Mouse (Mus musculus): Measurements from ENCODE around the gene Gnai2. TPM values are rescaled to one million over a fixed set of nuclear protein-coding genes. Genes with fewer than 3 reads are reported as not detected.
A peak's percentile ranks its signal among the peaks of the same experiment; 100 is the strongest.
"Not testable (repeated sequence)": the region's sequence is repeated elsewhere in the genome, so short reads cannot be mapped to it uniquely, and the experiment has no call there.

Gnai2 gene
- 554 and 640 TPM in 2 replicates for polyA plus RNA-seq (2016; fragmentation: Nextera tagmentation; extraction: Ambion mirVana)

- Histone ChIP-seq H3K4me3 (peak within 1 kb of the TSS; percentile 87), H3K4me1 (replicated peaks) (peaks cover 87% of the 10 kb centered on the region), H3K36me3 (peaks cover 16% of the 10 kb centered on the region), H3K27ac (peak within 1 kb of the TSS; percentile 99), H3K9me3 (no peaks in the 10 kb centered on the region), H3K27me3 (ENCODE audit: insufficient read depth, poor library complexity, severe bottlenecking) (no peaks in the 10 kb centered on the region)
- 2% methylated on average over 38 of the region's 38 CpGs for WGBS
- peak; percentile 97 for DNase-seq (ENCODE audit: low spot score)
Measured at GRCm38 (mm10) chr9:107635279-107636028, at the start of gene Gnai2. TSS of gene Gnai2 (minus strand) at chr9:107635367.

GRCm38 (mm10) chr9:107682405-107682804 is 47.2 kb upstream of the Gnai2 start:
- H3K4me1 ChIP-seq (replicated peaks) = peaks cover 17% of the 10 kb centered on the region
- H3K27me3 ChIP-seq (ENCODE audit: insufficient read depth, poor library complexity, severe bottlenecking) = peaks cover 31% of the 10 kb centered on the region
- no peak for DNase-seq (ENCODE audit: low spot score)
- peaks cover 59% of the 10 kb centered on the region for H3K36me3 ChIP-seq
- WGBS = 88% methylated on average over 20 of the region's 20 CpGs
- H3K27ac ChIP-seq = no peak overlapping the region
- H3K9me3 ChIP-seq = no peaks in the 10 kb centered on the region
- no peak overlapping the region for H3K4me3 ChIP-seq

GRCm38 (mm10) chr9:107679501-107679900 is 44.3 kb upstream of the Gnai2 start, which contains the start of gene Gnat1:
TSS of gene Gnat1 (minus strand) at chr9:107679712.
- WGBS = 37% methylated on average over 5 of the region's 5 CpGs
- no peaks in the 10 kb centered on the region for H3K9me3 ChIP-seq
- peaks cover 30% of the 10 kb centered on the region for H3K36me3 ChIP-seq
- no peak within 1 kb of the TSS for H3K4me3 ChIP-seq
- DNase-seq (ENCODE audit: low spot score) = no peak
- H3K27me3 ChIP-seq (ENCODE audit: insufficient read depth, poor library complexity, severe bottlenecking) = peaks cover 48% of the 10 kb centered on the region
- peaks cover 29% of the 10 kb centered on the region for H3K4me1 ChIP-seq (replicated peaks)
- H3K27ac ChIP-seq = peak within 1 kb of the TSS; percentile 17; the same call in 1 of the 2 replicates

GRCm38 (mm10) chr9:107678861-107679260 is 43.7 kb upstream of the Gnai2 start:
- peaks cover 29% of the 10 kb centered on the region for H3K4me1 ChIP-seq (replicated peaks)
- no peak for DNase-seq (ENCODE audit: low spot score)

GRCm38 (mm10) chr9:107677819-107678526 is 42.8 kb upstream of the Gnai2 start:
- Histone ChIP-seq H3K27me3 (ENCODE audit: insufficient read depth, poor library complexity, severe bottlenecking) (peaks cover 57% of the 10 kb centered on the region), H3K4me1 (replicated peaks) (peaks cover 29% of the 10 kb centered on the region), H3K36me3 (peaks cover 15% of the 10 kb centered on the region)
- not testable (repeated sequence) for H3K4me3 ChIP-seq, H3K27ac ChIP-seq, H3K9me3 ChIP-seq
- peak; percentile 62 for DNase-seq (ENCODE audit: low spot score)
- 40% methylated on average over 14 of the region's 14 CpGs for WGBS

More at GRCm38 (mm10) chr9:107678861-107679260, 43.7 kb upstream of the Gnai2 start:
- no peak overlapping the region for H3K4me3 ChIP-seq
- 92% methylated on average over 2 of the region's 2 CpGs for WGBS
- H3K27me3 ChIP-seq (ENCODE audit: insufficient read depth, poor library complexity, severe bottlenecking) = peaks cover 54% of the 10 kb centered on the region
- peaks cover 24% of the 10 kb centered on the region for H3K36me3 ChIP-seq
- H3K27ac ChIP-seq = no peak overlapping the region
- no peaks in the 10 kb centered on the region for H3K9me3 ChIP-seq

- WGBS = 22% methylated on average over 17 of the region's 17 CpGs
- DNase-seq (ENCODE audit: low spot score) = peak; percentile 56
- Histone ChIP-seq H3K36me3 (peaks cover 7% of the 10 kb centered on the region), H3K9me3 (no peaks in the 10 kb centered on the region), H3K27me3 (ENCODE audit: insufficient read depth, poor library complexity, severe bottlenecking) (peaks cover 57% of the 10 kb centered on the region), H3K4me1 (replicated peaks) (peaks cover 29% of the 10 kb centered on the region), H3K27ac (no peak overlapping the region), H3K4me3 (peak overlapping the region; percentile 47)
Measured at GRCm38 (mm10) chr9:107677091-107677784, 42.1 kb upstream of the Gnai2 start.

GRCm38 (mm10) chr9:107676302-107676701 is 41.1 kb upstream of the Gnai2 start:
- Histone ChIP-seq H3K9me3 (no peaks in the 10 kb centered on the region), H3K4me3 (peak overlapping the region; percentile 47), H3K36me3 (no peaks in the 10 kb centered on the region), H3K27me3 (ENCODE audit: insufficient read depth, poor library complexity, severe bottlenecking) (peaks cover 62% of the 10 kb centered on the region), H3K27ac (no peak overlapping the region; the same call in 1 of the 2 replicates), H3K4me1 (replicated peaks) (peaks cover 29% of the 10 kb centered on the region)
- 2% methylated on average over 25 of the region's 25 CpGs for WGBS
- DNase-seq (ENCODE audit: low spot score) = no peak

- H3K9me3 ChIP-seq = no peaks in the 10 kb centered on the region
- DNase-seq (ENCODE audit: low spot score) = peak; percentile 83
- under 1% methylated on average over 39 of the region's 39 CpGs for WGBS
- H3K36me3 ChIP-seq = no peaks in the 10 kb centered on the region
- peaks cover 66% of the 10 kb centered on the region for H3K27me3 ChIP-seq (ENCODE audit: insufficient read depth, poor library complexity, severe bottlenecking)
- H3K4me1 ChIP-seq (replicated peaks) = peaks cover 29% of the 10 kb centered on the region
- no peak overlapping the region for H3K27ac ChIP-seq
- H3K4me3 ChIP-seq = peak overlapping the region; percentile 47
Measured at GRCm38 (mm10) chr9:107675671-107676301, 40.6 kb upstream of the Gnai2 start.

GRCm38 (mm10) chr9:107674609-107675429 is 39.7 kb upstream of the Gnai2 start:
- 54% methylated on average over 9 of the region's 9 CpGs for WGBS
- peaks cover 73% of the 10 kb centered on the region for H3K27me3 ChIP-seq (ENCODE audit: insufficient read depth, poor library complexity, severe bottlenecking)
- no peaks in the 10 kb centered on the region for H3K9me3 ChIP-seq

GRCm38 (mm10) chr9:107670259-107670658 is 35.1 kb upstream of the Gnai2 start:
- peak overlapping the region; percentile 13; the same call in 1 of the 2 replicates for H3K4me3 ChIP-seq
- H3K36me3 ChIP-seq = no peaks in the 10 kb centered on the region
- H3K27ac ChIP-seq = no peak overlapping the region; the same call in 1 of the 2 replicates
- H3K4me1 ChIP-seq (replicated peaks) = peaks cover 60% of the 10 kb centered on the region
- peak; percentile 30 for DNase-seq (ENCODE audit: low spot score)
- no peaks in the 10 kb centered on the region for H3K9me3 ChIP-seq
- WGBS = 50% methylated on average over 5 of the region's 5 CpGs
- H3K27me3 ChIP-seq (ENCODE audit: insufficient read depth, poor library complexity, severe bottlenecking) = peaks cover 72% of the 10 kb centered on the region

More at GRCm38 (mm10) chr9:107674609-107675429, 39.7 kb upstream of the Gnai2 start:
- 0 out of 2 replicates have a peak overlapping the region, but pooled peaks have one; percentile 47 for H3K4me3 ChIP-seq
- H3K4me1 ChIP-seq (replicated peaks) = peaks cover 39% of the 10 kb centered on the region
- H3K27ac ChIP-seq = no peak overlapping the region
- no peaks in the 10 kb centered on the region for H3K36me3 ChIP-seq
- no peak for DNase-seq (ENCODE audit: low spot score)

GRCm38 (mm10) chr9:107669480-107669945 is 34.3 kb upstream of the Gnai2 start, which contains the start of gene Slc38a3:
TSS of gene Slc38a3 (minus strand) at chr9:107669530.
- Histone ChIP-seq H3K27ac (peak within 1 kb of the TSS; percentile 50; the same call in 1 of the 2 replicates), H3K4me1 (replicated peaks) (peaks cover 55% of the 10 kb centered on the region), H3K4me3 (peak within 1 kb of the TSS; percentile 13), H3K36me3 (no peaks in the 10 kb centered on the region), H3K9me3 (no peaks in the 10 kb centered on the region), H3K27me3 (ENCODE audit: insufficient read depth, poor library complexity, severe bottlenecking) (peaks cover 71% of the 10 kb centered on the region)
- WGBS = 86% methylated on average over 9 of the region's 9 CpGs
- DNase-seq (ENCODE audit: low spot score) = no peak

Measured in hindbrain, embryonic 10.5 days (tissue).